Mouse (Mus musculus): ENCODE results near the gene Eif2b4.

Gene Eif2b4

GRCm38 (mm10) chr5:31154152-31154553, 39.1 kb downstream of the Eif2b4 start, which contains the start of gene Mpv17:
TSS of gene Mpv17 (minus strand) at chr5:31154251.
- peak; percentile 74 for DNase-seq (ENCODE audit: low read depth, low spot score)

GRCm38 (mm10) chr5:31153516-31154151, 39.6 kb downstream of the Eif2b4 start:
- DNase-seq (ENCODE audit: low read depth, low spot score): no peak

- no peak for DNase-seq (ENCODE audit: low read depth, low spot score)
Observed at GRCm38 (mm10) chr5:31151746-31152145, 41.5 kb downstream of the Eif2b4 start.

GRCm38 (mm10) chr5:31149781-31150180, 43.4 kb downstream of the Eif2b4 start:
- DNase-seq (ENCODE audit: low read depth, low spot score): no peak

- DNase-seq (ENCODE audit: low read depth, low spot score): no peak
Observed at GRCm38 (mm10) chr5:31138968-31139425, 54.2 kb downstream of the Eif2b4 start.

GRCm38 (mm10) chr5:31138241-31138967, 54.8 kb downstream of the Eif2b4 start, which contains the start of gene Ucn:
TSS of gene Ucn (minus strand) at chr5:31138829.
- no peak for DNase-seq (ENCODE audit: low read depth, low spot score)

- DNase-seq (ENCODE audit: low read depth, low spot score): no peak
Observed at GRCm38 (mm10) chr5:31137658-31138057, 55.6 kb downstream of the Eif2b4 start.

Measured in embryo, embryonic 11.5 days (tissue).